Mouse (Mus musculus) testis, adult 2 months (tissue): ENCODE data around the gene Cd200. TPM values are rescaled to one million over a fixed set of nuclear protein-coding genes. Genes with fewer than 3 reads are reported as not detected.

Experiments
- H3K27ac ChIP-seq: fragments of 200-500 bp; 2 replicates; pipeline ENCODE4 v1.5.1; 2012; ENCODE audit warnings: low read depth, low read length; ENCODE audit not compliant: control insufficient read depth, insufficient read depth
- H3K27me3 ChIP-seq: fragments of 200-500 bp; 2 replicates; pipeline ENCODE4 v1.6.1; 2012; ENCODE audit warnings: mild to moderate bottlenecking, low read length, moderate library complexity; ENCODE audit not compliant: control insufficient read depth, insufficient read depth
- H3K36me3 ChIP-seq: fragments of 200-500 bp; 2 replicates; pipeline ENCODE4 v1.6.1; 2012; ENCODE audit warnings: mild to moderate bottlenecking, low read length; ENCODE audit not compliant: control insufficient read depth, insufficient read depth
- H3K4me1 ChIP-seq: fragments of 200-500 bp; 2 replicates; pipeline ENCODE4 v1.6.1; 2012; ENCODE audit warnings: low read length; ENCODE audit not compliant: control insufficient read depth, insufficient read depth
- H3K4me3 ChIP-seq: fragments of 200-500 bp; 2 replicates; pipeline ENCODE4 v1.5.1; 2012; ENCODE audit warnings: low read depth, mild to moderate bottlenecking, low read length, moderate library complexity, mixed read lengths; ENCODE audit not compliant: control insufficient read depth
- CTCF ChIP-seq: fragments of 200-500 bp; IDR thresholded peaks from 2 replicates; pipeline ENCODE4 v1.5.1; 2012; ENCODE audit warnings: low read depth, mild to moderate bottlenecking, inconsistent platforms, low read length, moderate library complexity; ENCODE audit not compliant: control insufficient read depth, insufficient read depth, insufficient replicate concordance
- POLR2A ChIP-seq: fragments of 200-500 bp; IDR thresholded peaks from 2 replicates; pipeline ENCODE4 v1.6.1; 2012; ENCODE audit warnings: low read depth, mild to moderate bottlenecking, inconsistent platforms, low read length, moderate library complexity; ENCODE audit not compliant: control insufficient read depth
- polyA plus RNA-seq: library from polyadenylated mRNA; depleted of rRNA; stranded (reverse); fragments of >200 nt; gene quantifications from 2 replicates; pipeline ENCODE4 v1.2.3, GENCODE M21; 2012

Cd200 gene
- polyA plus RNA-seq, 1 experiment = 16.2 TPM

DNA sequence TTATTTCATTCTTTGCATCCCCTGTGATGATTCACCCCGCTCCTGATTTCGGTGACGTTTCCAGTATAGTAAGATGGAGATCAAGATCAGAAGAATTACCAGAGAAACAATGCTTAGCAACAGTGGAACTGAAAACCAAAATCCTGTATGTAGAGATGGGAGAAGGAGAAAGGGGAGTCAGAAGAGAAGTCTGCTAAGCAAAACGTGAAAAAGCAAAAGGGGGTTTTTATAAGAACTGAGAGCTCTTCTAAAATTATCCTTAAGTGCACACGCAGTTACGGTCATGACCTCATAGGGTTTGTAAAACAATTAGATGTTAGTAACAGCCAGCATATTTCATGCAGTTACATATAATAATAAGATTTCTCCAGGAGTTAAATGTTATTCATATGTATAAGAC, 16.6 kb downstream of the Cd200 start:
- Histone ChIP-seq H3K27ac (no peak overlapping the region), H3K4me1 (no peaks in the 10 kb centered on the region), H3K36me3 (no peaks in the 10 kb centered on the region), H3K27me3 (no peaks in the 10 kb centered on the region), H3K4me3 (no peak overlapping the region)
- TF ChIP-seq CTCF (no peak), POLR2A (no peak)

DNA sequence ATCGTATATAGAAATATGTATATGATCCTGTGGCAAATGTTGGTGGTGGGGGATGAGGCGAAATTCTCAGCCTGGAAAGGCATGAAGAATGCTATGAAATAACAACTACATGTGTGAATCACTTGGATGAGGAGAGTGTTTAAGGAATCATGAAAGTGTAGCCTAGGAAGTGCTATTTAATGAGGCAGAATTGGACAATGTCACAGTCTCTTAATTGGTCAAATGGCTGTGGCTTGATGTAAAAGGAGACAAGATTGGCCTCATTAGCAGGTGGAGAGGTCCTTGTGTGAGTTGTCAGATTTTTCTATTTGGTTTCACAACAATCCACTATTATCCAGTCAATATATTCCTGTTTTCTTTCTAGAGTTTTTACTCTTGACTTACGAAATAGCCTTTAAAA, 17.2 kb downstream of the Cd200 start:
- H3K4me1 ChIP-seq = no peaks in the 10 kb centered on the region
- no peak overlapping the region for H3K4me3 ChIP-seq
- H3K36me3 ChIP-seq = no peaks in the 10 kb centered on the region
- no peak overlapping the region for H3K27ac ChIP-seq
- H3K27me3 ChIP-seq = no peaks in the 10 kb centered on the region
- no peak for TF ChIP-seq CTCF
- TF ChIP-seq POLR2A = no peak

DNA sequence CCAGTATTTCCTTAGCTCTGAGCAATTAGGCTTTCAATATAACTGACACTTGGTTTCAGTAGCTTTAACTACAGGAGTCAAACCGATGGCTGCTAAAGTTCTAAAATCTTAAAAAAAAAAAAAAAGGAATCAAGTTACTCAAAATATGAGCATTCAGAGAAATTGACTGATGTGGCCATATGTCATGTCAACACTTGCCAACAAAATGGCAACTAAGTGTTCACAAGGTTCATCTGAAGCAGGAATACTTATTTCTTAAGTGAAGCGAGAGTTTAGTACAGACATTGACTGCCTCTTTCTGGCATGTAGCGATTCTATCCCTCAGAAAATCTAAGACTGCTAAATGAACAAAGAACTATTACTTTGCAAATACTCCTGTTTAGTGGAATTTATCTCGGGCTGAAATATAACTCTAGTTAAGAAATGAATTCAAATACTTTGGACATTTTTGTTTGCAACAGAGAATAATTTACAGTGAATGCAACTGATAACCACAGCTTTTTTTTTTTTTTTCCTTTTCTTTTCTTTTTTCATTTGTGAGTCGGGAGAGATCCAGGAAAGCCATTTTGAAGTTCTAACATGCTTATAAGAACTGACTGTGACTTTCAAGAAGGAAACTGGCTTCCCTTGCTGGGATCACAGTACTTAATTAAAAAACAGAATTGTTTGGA, 18.4 kb downstream of the Cd200 start:
- H3K4me1 ChIP-seq = no peaks in the 10 kb centered on the region
- no peaks in the 10 kb centered on the region for H3K27me3 ChIP-seq
- TF ChIP-seq POLR2A = no peak
- TF ChIP-seq CTCF = no peak

GRCm38 (mm10) chr16:45389833-45390232, 19.0 kb downstream of the Cd200 start:
- Histone ChIP-seq H3K27me3 (no peaks in the 10 kb centered on the region), H3K36me3 (no peaks in the 10 kb centered on the region), H3K4me1 (no peaks in the 10 kb centered on the region), H3K4me3 (no peak overlapping the region), H3K27ac (no peak overlapping the region)
- TF ChIP-seq POLR2A = no peak
- TF ChIP-seq CTCF = no peak

More for the DNA sequence above, 18.4 kb downstream of the Cd200 start:
- Histone ChIP-seq H3K36me3 (no peaks in the 10 kb centered on the region), H3K4me3 (no peak overlapping the region), H3K27ac (no peak overlapping the region)

- no peak overlapping the region for H3K4me3 ChIP-seq
- H3K27me3 ChIP-seq = no peaks in the 10 kb centered on the region
- no peak overlapping the region for H3K27ac ChIP-seq
- no peaks in the 10 kb centered on the region for H3K36me3 ChIP-seq
- TF ChIP-seq POLR2A (no peak), CTCF (no peak)
- H3K4me1 ChIP-seq = no peaks in the 10 kb centered on the region
Measured at GRCm38 (mm10) chr16:45389041-45389440, 19.8 kb downstream of the Cd200 start.

DNA sequence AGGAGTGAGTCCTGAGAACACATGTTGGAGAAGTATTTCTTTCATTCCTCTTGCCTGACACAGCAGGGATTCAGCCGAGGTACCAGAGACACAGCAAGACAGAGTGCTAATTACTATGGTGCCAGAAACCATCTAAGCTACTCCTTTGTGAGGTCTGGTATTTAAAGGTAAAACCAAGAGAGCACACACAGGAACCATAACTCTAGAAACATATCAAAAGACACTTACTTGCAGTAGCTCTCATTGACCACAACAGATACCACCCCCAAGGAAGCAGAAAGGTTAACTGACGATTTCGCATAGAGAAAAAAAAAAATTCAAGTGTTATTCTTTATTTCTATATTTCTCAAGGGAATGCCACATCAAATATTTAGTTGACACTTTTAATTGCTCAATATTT, 27.0 kb downstream of the Cd200 start:
- Histone ChIP-seq H3K27me3 (no peaks in the 10 kb centered on the region), H3K4me1 (no peaks in the 10 kb centered on the region), H3K4me3 (no peak overlapping the region), H3K27ac (no peak overlapping the region), H3K36me3 (no peaks in the 10 kb centered on the region)
- TF ChIP-seq CTCF (no peak), POLR2A (no peak)

DNA sequence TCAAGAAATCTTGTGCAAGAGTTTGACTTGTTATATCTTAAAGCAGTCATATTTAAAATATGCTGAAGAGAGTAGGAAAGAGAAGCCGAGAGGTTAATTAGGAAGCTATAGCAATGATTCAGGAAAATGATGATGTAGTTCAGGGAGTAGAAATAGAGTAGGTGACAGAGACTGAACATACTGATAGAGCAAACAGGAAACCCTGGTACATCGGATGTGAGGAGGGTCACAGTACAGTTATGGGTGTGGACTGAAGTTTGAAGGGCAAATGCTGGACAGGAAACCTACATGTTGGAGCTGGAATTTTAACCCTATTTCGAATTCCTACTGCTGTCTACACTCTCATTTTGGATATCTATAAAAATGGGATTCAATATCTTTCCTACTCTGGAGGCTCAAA, 29.9 kb downstream of the Cd200 start:
- Histone ChIP-seq H3K4me1 (no peaks in the 10 kb centered on the region), H3K27me3 (no peaks in the 10 kb centered on the region), H3K4me3 (no peak overlapping the region), H3K36me3 (no peaks in the 10 kb centered on the region), H3K27ac (no peak overlapping the region)
- TF ChIP-seq POLR2A (no peak), CTCF (no peak)
